Mouse (Mus musculus): Measurements from ENCODE around the gene Bmpr2. TPM values are rescaled to one million over a fixed set of nuclear protein-coding genes. Genes with fewer than 3 reads are reported as not detected.

Gene Bmpr2
- polyA plus RNA-seq, 1 experiment from 2014 or later: 5.2 TPM

DNA sequence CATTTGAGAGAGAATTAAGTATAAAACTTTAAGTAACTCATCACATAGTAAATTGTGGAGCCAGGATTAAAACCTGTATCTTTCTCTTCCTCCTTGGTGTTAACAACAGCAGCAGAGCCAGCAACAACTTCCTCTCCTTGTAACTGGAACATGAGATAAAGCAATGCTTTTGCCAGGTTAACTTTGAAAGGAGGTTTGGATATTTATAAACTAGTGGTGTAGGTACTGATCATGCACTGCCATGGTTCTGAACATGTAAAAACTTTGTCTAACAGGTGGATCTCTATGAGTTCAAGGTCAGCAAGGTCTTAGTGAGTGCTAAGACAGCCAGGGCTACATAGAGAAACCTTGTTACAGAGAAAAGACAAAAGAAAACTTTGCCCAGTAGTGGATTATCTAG is 3.4 kb downstream of the Bmpr2 start:
- Histone ChIP-seq H3K4me3 (ENCODE audit: low read depth, low read length) (peak overlapping the region; percentile 25), H3K9me3 (ENCODE audit: control insufficient read depth, low read length) (no peaks in the 10 kb centered on the region), H3K36me3 (ENCODE audit: control insufficient read depth, insufficient read depth, low read length) (no peaks in the 10 kb centered on the region), H3K4me1 (replicated peaks; ENCODE audit: control insufficient read depth, insufficient read depth, low read length) (peaks cover 10% of the 10 kb centered on the region), H3K4me2 (peak overlapping the region; percentile 60), H3K27ac (ENCODE audit: low read depth, low read length) (no peak overlapping the region; the same call in 1 of the 2 replicates), H3K9ac (ENCODE audit: low read depth, low read length) (no peak overlapping the region), H3K27me3 (replicated peaks; ENCODE audit: control insufficient read depth, insufficient read depth, low read length) (no peaks in the 10 kb centered on the region)
- no peak for ATAC-seq (replicated peaks; ENCODE audit: low FRiP score)
- DNase-seq (ENCODE audit: low spot score): no peak

DNA sequence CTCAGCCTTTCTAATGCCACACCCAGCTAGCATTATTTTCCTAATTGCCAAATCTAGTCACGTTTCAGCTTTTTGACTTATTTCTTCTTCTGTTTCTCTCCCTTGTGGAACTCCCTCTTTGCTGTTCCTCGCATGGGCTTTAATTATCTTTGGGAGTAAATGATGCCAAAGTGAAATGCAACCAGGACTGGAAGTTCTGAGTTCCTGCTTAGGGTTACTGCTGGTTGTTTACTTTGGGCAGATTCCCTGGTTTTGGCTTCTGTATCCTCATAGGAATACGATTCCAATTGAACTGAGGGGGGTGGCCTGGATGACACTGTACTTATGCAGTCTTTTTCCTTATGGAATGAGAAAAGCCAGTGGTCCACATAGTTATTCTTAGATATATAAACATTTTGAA is 8.7 kb downstream of the Bmpr2 start:
- Histone ChIP-seq H3K27me3 (replicated peaks; ENCODE audit: control insufficient read depth, insufficient read depth, low read length) (no peaks in the 10 kb centered on the region), H3K4me1 (replicated peaks; ENCODE audit: control insufficient read depth, insufficient read depth, low read length) (peaks cover 3% of the 10 kb centered on the region), H3K4me2 (no peak overlapping the region), H3K27ac (ENCODE audit: low read depth, low read length) (no peak overlapping the region), H3K36me3 (ENCODE audit: control insufficient read depth, insufficient read depth, low read length) (no peaks in the 10 kb centered on the region), H3K9me3 (ENCODE audit: control insufficient read depth, low read length) (no peaks in the 10 kb centered on the region), H3K9ac (ENCODE audit: low read depth, low read length) (no peak overlapping the region), H3K4me3 (ENCODE audit: low read depth, low read length) (no peak overlapping the region)
- DNase-seq (ENCODE audit: low spot score) (no peak), ATAC-seq (replicated peaks; ENCODE audit: low FRiP score) (no peak)
- WGBS: 71% methylated on average over 3 of the region's 3 CpGs

- H3K4me2 ChIP-seq: no peak overlapping the region
- no peaks in the 10 kb centered on the region for H3K4me1 ChIP-seq (replicated peaks; ENCODE audit: control insufficient read depth, insufficient read depth, low read length)
- H3K27ac ChIP-seq (ENCODE audit: low read depth, low read length): no peak overlapping the region
- 73% methylated on average over 1 of the region's 1 CpGs for WGBS
- no peak overlapping the region for H3K9ac ChIP-seq (ENCODE audit: low read depth, low read length)
- no peaks in the 10 kb centered on the region for H3K27me3 ChIP-seq (replicated peaks; ENCODE audit: control insufficient read depth, insufficient read depth, low read length)
- DNase-seq (ENCODE audit: low spot score): no peak
- no peaks in the 10 kb centered on the region for H3K9me3 ChIP-seq (ENCODE audit: control insufficient read depth, low read length)
- no peak overlapping the region for H3K4me3 ChIP-seq (ENCODE audit: low read depth, low read length)
- H3K36me3 ChIP-seq (ENCODE audit: control insufficient read depth, insufficient read depth, low read length): no peaks in the 10 kb centered on the region
- no peak for ATAC-seq (replicated peaks; ENCODE audit: low FRiP score)
Observed at GRCm38 (mm10) chr1:59781080-59781479, 17.9 kb downstream of the Bmpr2 start.

DNA sequence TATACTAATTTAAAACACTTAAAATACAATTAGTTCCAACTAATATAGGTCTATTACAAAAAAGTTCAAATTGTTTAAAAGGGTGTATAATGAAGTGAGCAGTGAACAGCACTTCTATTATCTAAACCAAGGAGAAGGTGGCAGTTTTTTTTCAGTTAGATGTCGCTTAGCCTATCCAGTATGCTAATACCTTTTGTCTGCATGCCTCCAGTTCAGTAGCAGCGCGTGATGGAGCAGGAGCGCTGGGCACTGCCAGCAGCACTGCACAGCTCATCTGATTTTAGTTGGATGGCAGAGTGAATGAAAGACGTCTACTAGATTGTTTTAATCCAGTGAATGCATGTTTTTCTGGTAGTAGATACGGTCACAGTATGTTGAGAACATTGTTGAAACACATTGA is 25.8 kb downstream of the Bmpr2 start:
- no peak for ATAC-seq (replicated peaks; ENCODE audit: low FRiP score)
- 69% methylated on average over 6 of the region's 6 CpGs for WGBS
- Histone ChIP-seq H3K4me2 (no peak overlapping the region; the same call in 1 of the 2 replicates), H3K9me3 (ENCODE audit: control insufficient read depth, low read length) (no peaks in the 10 kb centered on the region), H3K4me3 (ENCODE audit: low read depth, low read length) (no peak overlapping the region), H3K27ac (ENCODE audit: low read depth, low read length) (no peak overlapping the region), H3K36me3 (ENCODE audit: control insufficient read depth, insufficient read depth, low read length) (no peaks in the 10 kb centered on the region), H3K27me3 (replicated peaks; ENCODE audit: control insufficient read depth, insufficient read depth, low read length) (no peaks in the 10 kb centered on the region), H3K9ac (ENCODE audit: low read depth, low read length) (no peak overlapping the region), H3K4me1 (replicated peaks; ENCODE audit: control insufficient read depth, insufficient read depth, low read length) (peaks cover 7% of the 10 kb centered on the region)
- DNase-seq (ENCODE audit: low spot score): no peak

- H3K36me3 ChIP-seq (ENCODE audit: control insufficient read depth, insufficient read depth, low read length): no peaks in the 10 kb centered on the region
- H3K4me3 ChIP-seq (ENCODE audit: low read depth, low read length): no peak overlapping the region
- no peak overlapping the region for H3K4me2 ChIP-seq
- no peak overlapping the region for H3K27ac ChIP-seq (ENCODE audit: low read depth, low read length)
- peaks cover 7% of the 10 kb centered on the region for H3K4me1 ChIP-seq (replicated peaks; ENCODE audit: control insufficient read depth, insufficient read depth, low read length)
- no peak overlapping the region for H3K9ac ChIP-seq (ENCODE audit: low read depth, low read length)
- H3K27me3 ChIP-seq (replicated peaks; ENCODE audit: control insufficient read depth, insufficient read depth, low read length): no peaks in the 10 kb centered on the region
- H3K9me3 ChIP-seq (ENCODE audit: control insufficient read depth, low read length): no peaks in the 10 kb centered on the region
- no peak for DNase-seq (ENCODE audit: low spot score)
- no peak for ATAC-seq (replicated peaks; ENCODE audit: low FRiP score)
- 87% methylated on average over 5 of the region's 5 CpGs for WGBS
Observed at GRCm38 (mm10) chr1:59789741-59790140, 26.5 kb downstream of the Bmpr2 start.

DNA sequence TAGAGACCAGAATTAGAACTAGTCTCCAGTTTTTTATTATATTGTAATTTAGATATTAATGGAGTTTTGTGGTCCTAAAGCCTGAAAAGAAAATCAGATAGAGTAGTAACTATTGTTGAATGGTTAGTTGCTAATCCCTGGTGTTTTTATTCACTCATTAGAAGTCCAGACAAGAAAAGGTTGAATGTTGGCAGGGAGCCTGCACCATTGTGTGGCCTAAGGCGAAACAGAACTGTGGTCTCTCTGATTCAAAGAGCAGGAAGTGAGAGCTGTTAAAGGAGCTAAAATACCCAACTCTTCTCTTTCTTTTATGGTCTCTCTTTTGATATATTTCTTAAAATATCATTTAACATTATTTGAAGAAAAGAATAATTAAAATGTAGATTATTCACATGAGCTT is 32.1 kb downstream of the Bmpr2 start:
- 88% methylated on average over 1 of the region's 1 CpGs for WGBS
- Histone ChIP-seq H3K4me2 (no peak overlapping the region), H3K4me3 (ENCODE audit: low read depth, low read length) (no peak overlapping the region)

GRCm38 (mm10) chr1:59797865-59798264 is 34.7 kb downstream of the Bmpr2 start:
- 79% methylated on average over 2 of the region's 2 CpGs for WGBS
- DNase-seq (ENCODE audit: low spot score) (no peak), ATAC-seq (replicated peaks; ENCODE audit: low FRiP score) (no peak)
- no peak overlapping the region for H3K9ac ChIP-seq (ENCODE audit: low read depth, low read length)
- H3K27ac ChIP-seq (ENCODE audit: low read depth, low read length): no peak overlapping the region
- no peaks in the 10 kb centered on the region for H3K36me3 ChIP-seq (ENCODE audit: control insufficient read depth, insufficient read depth, low read length)
- no peaks in the 10 kb centered on the region for H3K9me3 ChIP-seq (ENCODE audit: control insufficient read depth, low read length)
- 0 out of 2 replicates have a peak, but pooled peaks cover 4% of the 10 kb centered on the region for H3K4me1 ChIP-seq (replicated peaks; ENCODE audit: control insufficient read depth, insufficient read depth, low read length)
- no peak overlapping the region for H3K4me2 ChIP-seq
- no peaks in the 10 kb centered on the region for H3K27me3 ChIP-seq (replicated peaks; ENCODE audit: control insufficient read depth, insufficient read depth, low read length)
- H3K4me3 ChIP-seq (ENCODE audit: low read depth, low read length): no peak overlapping the region

More for the DNA sequence above, 32.1 kb downstream of the Bmpr2 start:
- ATAC-seq (replicated peaks; ENCODE audit: low FRiP score): no peak
- H3K9ac ChIP-seq (ENCODE audit: low read depth, low read length): no peak overlapping the region
- no peaks in the 10 kb centered on the region for H3K27me3 ChIP-seq (replicated peaks; ENCODE audit: control insufficient read depth, insufficient read depth, low read length)
- H3K9me3 ChIP-seq (ENCODE audit: control insufficient read depth, low read length): no peaks in the 10 kb centered on the region
- no peaks in the 10 kb centered on the region for H3K36me3 ChIP-seq (ENCODE audit: control insufficient read depth, insufficient read depth, low read length)
- 0 out of 2 replicates have a peak, but pooled peaks cover 4% of the 10 kb centered on the region for H3K4me1 ChIP-seq (replicated peaks; ENCODE audit: control insufficient read depth, insufficient read depth, low read length)
- no peak overlapping the region for H3K27ac ChIP-seq (ENCODE audit: low read depth, low read length)
- DNase-seq (ENCODE audit: low spot score): no peak

DNA sequence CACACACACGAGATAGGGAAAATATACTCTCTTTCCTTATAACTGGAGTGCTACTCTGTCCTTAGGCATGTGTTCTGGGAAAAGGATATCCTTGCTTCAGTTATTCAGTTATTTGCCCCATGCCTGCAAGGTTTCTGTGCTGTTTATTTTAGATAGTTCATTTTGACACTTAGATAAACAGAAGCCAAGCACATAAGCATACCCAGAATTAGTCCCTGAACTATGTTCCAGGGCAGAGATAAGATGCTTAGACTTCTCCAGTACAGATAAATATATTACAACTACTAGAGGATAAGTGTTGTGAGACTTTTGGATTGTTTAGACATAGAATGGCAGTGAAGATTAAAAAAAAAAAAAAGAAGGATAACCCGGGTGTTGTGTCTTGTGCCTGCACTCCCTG is 41.2 kb downstream of the Bmpr2 start:
- H3K27ac ChIP-seq (ENCODE audit: low read depth, low read length): peak overlapping the region; percentile 33; the same call in 1 of the 2 replicates
- ATAC-seq (replicated peaks; ENCODE audit: low FRiP score): peak; percentile 82

GRCm38 (mm10) chr1:59809921-59810320 is 46.7 kb downstream of the Bmpr2 start:
- H3K27ac ChIP-seq (ENCODE audit: low read depth, low read length): no peak overlapping the region
- H3K4me3 ChIP-seq (ENCODE audit: low read depth, low read length): no peak overlapping the region
- no peaks in the 10 kb centered on the region for H3K27me3 ChIP-seq (replicated peaks; ENCODE audit: control insufficient read depth, insufficient read depth, low read length)
- 57% methylated on average over 2 of the region's 2 CpGs for WGBS
- H3K4me1 ChIP-seq (replicated peaks; ENCODE audit: control insufficient read depth, insufficient read depth, low read length): peaks cover 4% of the 10 kb centered on the region; the same call in 1 of the 2 replicates
- no peak for ATAC-seq (replicated peaks; ENCODE audit: low FRiP score)
- H3K9ac ChIP-seq (ENCODE audit: low read depth, low read length): no peak overlapping the region
- no peaks in the 10 kb centered on the region for H3K36me3 ChIP-seq (ENCODE audit: control insufficient read depth, insufficient read depth, low read length)
- no peak for DNase-seq (ENCODE audit: low spot score)
- no peaks in the 10 kb centered on the region for H3K9me3 ChIP-seq (ENCODE audit: control insufficient read depth, low read length)
- H3K4me2 ChIP-seq: no peak overlapping the region

More for the DNA sequence above, 41.2 kb downstream of the Bmpr2 start:
- no peak overlapping the region for H3K4me3 ChIP-seq (ENCODE audit: low read depth, low read length)
- WGBS: 38% methylated on average over 2 of the region's 2 CpGs
- H3K9ac ChIP-seq (ENCODE audit: low read depth, low read length): no peak overlapping the region
- H3K4me2 ChIP-seq: no peak overlapping the region
- no peaks in the 10 kb centered on the region for H3K27me3 ChIP-seq (replicated peaks; ENCODE audit: control insufficient read depth, insufficient read depth, low read length)
- no peaks in the 10 kb centered on the region for H3K9me3 ChIP-seq (ENCODE audit: control insufficient read depth, low read length)
- no peaks in the 10 kb centered on the region for H3K36me3 ChIP-seq (ENCODE audit: control insufficient read depth, insufficient read depth, low read length)
- H3K4me1 ChIP-seq (replicated peaks; ENCODE audit: control insufficient read depth, insufficient read depth, low read length): peaks cover 9% of the 10 kb centered on the region
- no peak for DNase-seq (ENCODE audit: low spot score)
